Mouse (Mus musculus): ENCODE results near the gene Vmac.

- no peak for TF ChIP-seq CTCF (conservative IDR thresholded peaks at IDR 0.05; ENCODE audit: insufficient read depth, insufficient read length, low read depth, low read length)
- no peak for TF ChIP-seq POLR2A (IDR thresholded peaks at IDR 0.05; ENCODE audit: low read depth, low read length)
These were observed 11.3 kb downstream of the Vmac start for GRCm38 (mm10) chr17:56706515-56706914.
